Mouse (Mus musculus) kidney, adult 2 months (tissue): ENCODE measurements around the gene Ciita. TPM values are rescaled to one million over a fixed set of nuclear protein-coding genes. Genes with fewer than 3 reads are reported as not detected.

Source experiments
- DNase-seq: peaks from one replicate; pipeline ENCODE4 v3.0.0; 2021
- H3K27ac ChIP-seq: fragments of 200-500 bp; 2 replicates; pipeline ENCODE4 v1.5.1; 2012; ENCODE audit warnings: low read depth, low read length, control low read depth, inconsistent platforms; ENCODE audit not compliant: insufficient read depth
- H3K27me3 ChIP-seq: fragments of 200-500 bp; replicated peaks from 2 replicates; pipeline ENCODE4 v1.6.1; 2012; ENCODE audit warnings: mild to moderate bottlenecking, moderate library complexity, low read length, inconsistent platforms; ENCODE audit not compliant: control insufficient read depth, insufficient read depth
- H3K36me3 ChIP-seq: fragments of 200-500 bp; 2 replicates; pipeline ENCODE4 v1.6.1; 2012; ENCODE audit warnings: mild to moderate bottlenecking, moderate library complexity, low read length, inconsistent platforms; ENCODE audit not compliant: control insufficient read depth, insufficient read depth
- H3K4me1 ChIP-seq: fragments of 200-500 bp; 2 replicates; pipeline ENCODE4 v1.6.1; 2011; ENCODE audit warnings: low read length; ENCODE audit not compliant: control insufficient read depth, insufficient read depth
- H3K4me3 ChIP-seq: fragments of 200-500 bp; 2 replicates; pipeline ENCODE4 v1.5.1; 2011; ENCODE audit warnings: mild to moderate bottlenecking, low read depth, low read length, control low read depth; ENCODE audit not compliant: insufficient read depth
- CTCF ChIP-seq: fragments of 200-500 bp; conservative IDR thresholded peaks from 2 replicates; pipeline ENCODE4 v1.5.1; 2011; ENCODE audit warnings: low read depth, mild to moderate bottlenecking, control low read depth, low read length, moderate library complexity, mixed read lengths; ENCODE audit not compliant: insufficient read depth, insufficient read length
- POLR2A ChIP-seq: fragments of 200-500 bp; IDR thresholded peaks from one replicate; pipeline ENCODE4 v1.6.1; 2011; ENCODE audit warnings: low read depth, low read length, control low read depth
- WGBS: fragments of 180-500 bp; shearing (Covaris S2); methylation state at CpG from one replicate; pipeline ENCODE4 v1.1.7; 2018; 5-methylcytosine and 5-hydroxymethylcytosine counted together
- polyA plus RNA-seq: library from polyadenylated mRNA; depleted of rRNA; stranded (reverse); fragments of >200 nt; gene quantifications from 2 replicates; pipeline ENCODE4 v1.2.3, GENCODE M21; 2012; rRNA removed

Gene Ciita
- polyA plus RNA-seq, result 2.8 and 5.3 TPM in 2 replicates

DNA sequence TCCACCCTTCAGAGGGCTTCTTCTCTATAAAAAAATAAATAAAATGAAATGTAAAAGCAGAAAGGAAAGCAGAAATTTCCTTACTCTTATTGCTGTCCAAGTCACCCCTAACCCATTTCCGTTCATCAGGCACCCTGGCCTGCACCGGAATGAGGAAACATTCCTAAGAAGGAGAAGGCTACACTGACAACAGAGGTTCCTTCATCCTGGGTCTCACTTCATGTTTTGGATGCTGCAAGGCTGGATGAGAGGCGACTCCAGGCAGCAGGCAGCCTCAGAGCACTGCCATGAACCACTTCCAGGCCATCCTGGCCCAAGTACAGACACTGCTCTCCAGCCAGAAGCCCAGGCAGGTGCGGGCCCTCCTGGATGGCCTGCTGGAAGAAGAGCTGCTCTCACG lies at the start of gene Ciita:
Gene Ciita (plus strand): TSS at position 203 of the 400 bp plus-strand sequence.
- no peaks in the 10 kb centered on the region for H3K4me1 ChIP-seq
- DNase-seq, result no peak
- no peak within 1 kb of the TSS for H3K27ac ChIP-seq
- H3K27me3 ChIP-seq, result no peaks in the 10 kb centered on the region
- peak within 1 kb of the TSS; percentile 17; the same call in 1 of the 2 replicates for H3K4me3 ChIP-seq
- TF ChIP-seq CTCF (no peak), POLR2A (no peak)
- WGBS, result 83% methylated on average over 5 of the region's 5 CpGs
- H3K36me3 ChIP-seq, result no peaks in the 10 kb centered on the region

DNA sequence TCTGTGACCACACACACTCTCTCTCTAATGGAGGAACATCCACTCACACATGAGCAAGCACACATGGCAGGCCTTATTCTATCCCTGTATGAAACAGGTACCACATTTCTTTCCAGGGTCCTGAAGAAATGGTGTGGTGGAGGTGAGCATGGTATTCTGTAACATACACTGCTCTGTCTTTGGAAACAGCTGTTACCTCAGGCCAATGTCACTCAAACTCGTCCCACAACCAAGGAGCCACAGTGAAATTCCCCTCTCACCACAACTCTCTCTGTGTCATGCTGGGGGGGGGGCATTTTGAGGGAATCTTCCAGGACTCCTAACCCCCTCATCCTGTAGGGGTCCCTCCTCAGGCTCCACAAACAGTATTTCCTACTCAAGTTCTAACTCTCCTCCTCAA lies 47.9 kb upstream of the Ciita start:
- Histone ChIP-seq H3K27ac (no peak overlapping the region), H3K4me3 (no peak overlapping the region), H3K27me3 (no peaks in the 10 kb centered on the region), H3K36me3 (no peaks in the 10 kb centered on the region), H3K4me1 (peaks cover 6% of the 10 kb centered on the region)
- TF ChIP-seq CTCF, result no peak
- no peak for TF ChIP-seq POLR2A
- no peak for DNase-seq
- WGBS, result 81% methylated on average over 1 of the region's 1 CpGs

- WGBS, result 81% methylated on average over 4 of the region's 4 CpGs
- Histone ChIP-seq H3K27ac (no peak overlapping the region), H3K4me3 (no peak overlapping the region), H3K27me3 (no peaks in the 10 kb centered on the region), H3K4me1 (peaks cover 6% of the 10 kb centered on the region), H3K36me3 (no peaks in the 10 kb centered on the region)
- TF ChIP-seq CTCF, result no peak
- no peak for TF ChIP-seq POLR2A
- no peak for DNase-seq
Measured at GRCm38 (mm10) chr16:10432387-10432786, 47.5 kb upstream of the Ciita start.

GRCm38 (mm10) chr16:10433344-10433743 lies 46.5 kb upstream of the Ciita start:
- Histone ChIP-seq H3K4me3 (no peak overlapping the region), H3K27ac (no peak overlapping the region), H3K36me3 (no peaks in the 10 kb centered on the region), H3K4me1 (peaks cover 6% of the 10 kb centered on the region), H3K27me3 (no peaks in the 10 kb centered on the region)
- TF ChIP-seq CTCF, result no peak
- no peak for TF ChIP-seq POLR2A
- no peak for DNase-seq
- 89% methylated on average over 5 of the region's 5 CpGs for WGBS

GRCm38 (mm10) chr16:10436166-10436565 lies 43.7 kb upstream of the Ciita start:
- DNase-seq, result peak; percentile 85
- H3K4me3 ChIP-seq, result no peak overlapping the region
- peaks cover 6% of the 10 kb centered on the region for H3K4me1 ChIP-seq
- H3K36me3 ChIP-seq, result no peaks in the 10 kb centered on the region
- H3K27ac ChIP-seq, result no peak overlapping the region
- 57% methylated on average over 6 of the region's 6 CpGs for WGBS
- TF ChIP-seq CTCF, result no peak
- no peak for TF ChIP-seq POLR2A
- H3K27me3 ChIP-seq, result no peaks in the 10 kb centered on the region

- WGBS, result 60% methylated on average over 5 of the region's 5 CpGs
- DNase-seq, result peak; percentile 27
- no peaks in the 10 kb centered on the region for H3K36me3 ChIP-seq
- no peak for TF ChIP-seq POLR2A
- TF ChIP-seq CTCF, result no peak
- no peak overlapping the region for H3K4me3 ChIP-seq
- H3K4me1 ChIP-seq, result peaks cover 6% of the 10 kb centered on the region
- H3K27ac ChIP-seq, result no peak overlapping the region
- H3K27me3 ChIP-seq, result no peaks in the 10 kb centered on the region
Measured at GRCm38 (mm10) chr16:10438055-10438454, 41.8 kb upstream of the Ciita start.

DNA sequence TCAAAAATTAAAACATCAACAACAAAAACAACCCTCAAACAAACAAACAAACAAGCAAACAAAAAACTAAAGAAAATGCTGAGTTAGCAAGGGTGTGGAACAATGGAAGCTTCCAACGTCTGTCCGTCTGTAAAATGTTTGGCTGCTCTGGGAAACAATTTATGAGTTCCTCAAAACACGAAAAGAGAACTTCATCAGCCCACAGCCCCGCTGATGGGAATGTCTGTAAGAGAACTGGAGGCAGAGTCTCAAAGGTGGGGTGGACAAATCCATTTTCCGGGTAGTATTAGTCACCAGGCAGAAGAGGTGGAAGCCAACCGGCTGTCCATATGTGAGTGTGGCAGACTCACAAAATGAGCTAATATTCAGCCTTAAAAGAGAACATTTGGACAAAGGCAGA lies 38.5 kb upstream of the Ciita start:
- 82% methylated on average over 6 of the region's 6 CpGs for WGBS
- Histone ChIP-seq H3K27me3 (no peaks in the 10 kb centered on the region), H3K4me1 (no peaks in the 10 kb centered on the region), H3K4me3 (no peak overlapping the region), H3K27ac (no peak overlapping the region), H3K36me3 (no peaks in the 10 kb centered on the region)
- no peak for DNase-seq
- TF ChIP-seq CTCF (no peak), POLR2A (no peak)
